Mouse (Mus musculus) cerebellum, postnatal 25 days (tissue): ENCODE measurements at regions not wholly inside any gene's neighbourhood (a gene's known extent, or its start where the extent isn't known, plus 50 kb on each side); places are given as distances from the start of the nearest gene placed in this dataset.
"Not testable (repeated sequence)": the region's sequence is repeated elsewhere in the genome, so short reads cannot be mapped to it uniquely, and the experiment has no call there.

ENCODE experiments used
- DNase-seq, 2 experiments: peaks; one replicate each; pipeline ENCODE4 v3.0.0; 2021; ENCODE audit warnings: mixed read lengths in 2 of 2

- DNase-seq: no peak
These were observed 69.9 kb downstream of the Fbxo4 start for GRCm38 (mm10) chr15:3909471-3909870.

GRCm38 (mm10) chr15:3908721-3909120 lies 70.7 kb downstream of the Fbxo4 start:
- no peak for DNase-seq

GRCm38 (mm10) chr15:3905548-3905947 lies 73.8 kb downstream of the Fbxo4 start:
- DNase-seq: no peak

GRCm38 (mm10) chr15:3878429-3878828 lies 100.9 kb downstream of the Fbxo4 start:
- DNase-seq: no peak

GRCm38 (mm10) chr15:3877506-3877905 lies 101.9 kb downstream of the Fbxo4 start:
- DNase-seq: no peak

- DNase-seq: peak; percentile 4 to 11
These were observed 104.0 kb downstream of the Fbxo4 start for GRCm38 (mm10) chr15:3875210-3875861.

- no peak for DNase-seq
These were observed 147.6 kb downstream of the Fbxo4 start for GRCm38 (mm10) chr15:3831802-3832201.

GRCm38 (mm10) chr15:3805430-3805829 lies 173.9 kb downstream of the Fbxo4 start:
- no peak for DNase-seq

- no peak for DNase-seq
These were observed 192.6 kb upstream of the Ghr start for GRCm38 (mm10) chr15:3775865-3776264.

- no peak for DNase-seq
These were observed 189.0 kb upstream of the Ghr start for GRCm38 (mm10) chr15:3772228-3772789.

GRCm38 (mm10) chr15:3770312-3770711 lies 187.0 kb upstream of the Ghr start:
- no peak for DNase-seq

- no peak for DNase-seq
These were observed 181.4 kb upstream of the Ghr start for GRCm38 (mm10) chr15:3764726-3765125.

- DNase-seq: no peak
These were observed 177.1 kb upstream of the Ghr start for GRCm38 (mm10) chr15:3760396-3760795.

- DNase-seq: no peak
These were observed 172.3 kb upstream of the Ghr start for GRCm38 (mm10) chr15:3755636-3756035.

GRCm38 (mm10) chr15:3748072-3748471 lies 164.8 kb upstream of the Ghr start:
- DNase-seq: not testable (repeated sequence)

GRCm38 (mm10) chr15:3743168-3743814 lies 160.0 kb upstream of the Ghr start:
- DNase-seq: no peak

- DNase-seq: no peak
These were observed 158.9 kb upstream of the Ghr start for GRCm38 (mm10) chr15:3742191-3742590.

- DNase-seq: no peak
These were observed 141.9 kb upstream of the Ghr start for GRCm38 (mm10) chr15:3725214-3725613.

GRCm38 (mm10) chr15:3720668-3721340 lies 137.5 kb upstream of the Ghr start:
- DNase-seq: no peak

GRCm38 (mm10) chr15:3711764-3712163 lies 128.5 kb upstream of the Ghr start:
- no peak for DNase-seq

- DNase-seq: peak; percentile 14 to 27
These were observed 124.1 kb upstream of the Ghr start for GRCm38 (mm10) chr15:3707089-3708078.

- DNase-seq: no peak
These were observed 116.0 kb upstream of the Ghr start for GRCm38 (mm10) chr15:3699234-3699814.
